Mouse (Mus musculus): ENCODE data around the gene Olfr138. TPM values are rescaled to one million over a fixed set of nuclear protein-coding genes. Genes with fewer than 3 reads are reported as not detected.

Olfr138 gene
- polyA plus RNA-seq (2016; fragmentation: Nextera tagmentation; extraction: Ambion mirVana), result not detected in 2 replicates

- Histone ChIP-seq H3K27ac (no peak within 1 kb of the TSS), H3K27me3 (replicated peaks) (no peaks in the 10 kb centered on the region), H3K36me3 (no peaks in the 10 kb centered on the region), H3K4me2 (no peak within 1 kb of the TSS), H3K4me1 (no peaks in the 10 kb centered on the region), H3K4me3 (no peak within 1 kb of the TSS), H3K9ac (no peak within 1 kb of the TSS), H3K9me3 (replicated peaks) (no peaks in the 10 kb centered on the region)
- 51% methylated on average over 1 of the region's 1 CpGs for WGBS (ENCODE audit: insufficient replicate concordance)
- no peak for ATAC-seq
These were observed at the start of gene Olfr138 for GRCm38 (mm10) chr17:38260735-38261134. Gene Olfr138 (plus strand): TSS chr17:38261035.

- H3K27ac ChIP-seq, result no peak within 1 kb of the TSS
- H3K36me3 ChIP-seq, result no peaks in the 10 kb centered on the region
- no peak within 1 kb of the TSS for H3K9ac ChIP-seq
- 0 out of 2 replicates have a peak, but pooled peaks cover 4% of the 10 kb centered on the region for H3K9me3 ChIP-seq (replicated peaks)
- ATAC-seq, result no peak
- no peaks in the 10 kb centered on the region for H3K4me1 ChIP-seq
- no peak within 1 kb of the TSS for H3K4me3 ChIP-seq
- no peak within 1 kb of the TSS for H3K4me2 ChIP-seq
- H3K27me3 ChIP-seq (replicated peaks), result no peaks in the 10 kb centered on the region
These were observed 46.6 kb downstream of the Olfr138 start, which contains the start of gene Olfr137 for GRCm38 (mm10) chr17:38307470-38307869. Gene Olfr137 (minus strand): TSS chr17:38307570.

Other genes starting within 250 kb of the Olfr138 start
- not detected in 2 replicates for gene Olfr129, start 201.0 kb upstream of the Olfr138 start, polyA plus RNA-seq (2016; fragmentation: Nextera tagmentation; extraction: Ambion mirVana)
- not detected in 2 replicates for gene Olfr130, start 197.1 kb upstream of the Olfr138 start, polyA plus RNA-seq (2016; fragmentation: Nextera tagmentation; extraction: Ambion mirVana)
- not detected in 2 replicates for gene Olfr131, start 172.3 kb upstream of the Olfr138 start, polyA plus RNA-seq (2016; fragmentation: Nextera tagmentation; extraction: Ambion mirVana)
- gene Olfr132, start 126.5 kb upstream of the Olfr138 start, polyA plus RNA-seq (2016; fragmentation: Nextera tagmentation; extraction: Ambion mirVana), result not detected in 2 replicates
- gene Olfr133, start 115.8 kb upstream of the Olfr138 start, polyA plus RNA-seq (2016; fragmentation: Nextera tagmentation; extraction: Ambion mirVana), result not detected in 2 replicates
- not detected in 2 replicates for gene Olfr134, start 89.6 kb upstream of the Olfr138 start, polyA plus RNA-seq (2016; fragmentation: Nextera tagmentation; extraction: Ambion mirVana)
- gene Olfr135, start 56.7 kb upstream of the Olfr138 start, polyA plus RNA-seq (2016; fragmentation: Nextera tagmentation; extraction: Ambion mirVana), result not detected in 2 replicates
- not detected in 2 replicates for gene Olfr137, start 46.5 kb downstream of the Olfr138 start, polyA plus RNA-seq (2016; fragmentation: Nextera tagmentation; extraction: Ambion mirVana)
- gene Olfr136, start 68.8 kb downstream of the Olfr138 start, polyA plus RNA-seq (2016; fragmentation: Nextera tagmentation; extraction: Ambion mirVana), result not detected in 2 replicates
- not detected in 2 replicates for gene Esp36, start 159.2 kb downstream of the Olfr138 start, polyA plus RNA-seq (2016; fragmentation: Nextera tagmentation; extraction: Ambion mirVana)